Mouse (Mus musculus): ENCODE measurements around the gene Arhgap11a. TPM values are rescaled to one million over a fixed set of nuclear protein-coding genes. Genes with fewer than 3 reads are reported as not detected.

The Arhgap11a gene
- 26.7 and 28.3 TPM in 2 replicates for polyA plus RNA-seq (2015; fragmentation: Nextera tagmentation; extraction: Ambion mirVana)

- peak within 1 kb of the TSS; percentile 91 for H3K9ac ChIP-seq (ENCODE audit: low read length)
- H3K27me3 ChIP-seq (ENCODE audit: control insufficient read depth, insufficient read depth, low read depth, low read length) = no peaks in the 10 kb centered on the region
- peaks cover 28% of the 10 kb centered on the region for H3K4me1 ChIP-seq (replicated peaks; ENCODE audit: control insufficient read depth, insufficient read depth, low read length)
- peak within 1 kb of the TSS; percentile 93 for H3K27ac ChIP-seq (ENCODE audit: low read length)
- H3K9me3 ChIP-seq (ENCODE audit: control insufficient read depth, low read length) = no peaks in the 10 kb centered on the region
- peaks cover 7% of the 10 kb centered on the region for H3K36me3 ChIP-seq (ENCODE audit: control insufficient read depth, insufficient read depth, low read length)
- under 1% methylated on average over 48 of the region's 48 CpGs for WGBS
- peak within 1 kb of the TSS; percentile 98 for H3K4me3 ChIP-seq (ENCODE audit: low read length)
- H3K4me2 ChIP-seq (ENCODE audit: low read depth, low read length) = peak within 1 kb of the TSS; percentile 79
- peak; percentile 95 for ATAC-seq (ENCODE audit: low read depth)
Measured at GRCm38 (mm10) chr2:113848245-113849121, at the start of gene Arhgap11a. Gene Arhgap11a (minus strand): TSS chr2:113848661.

DNA sequence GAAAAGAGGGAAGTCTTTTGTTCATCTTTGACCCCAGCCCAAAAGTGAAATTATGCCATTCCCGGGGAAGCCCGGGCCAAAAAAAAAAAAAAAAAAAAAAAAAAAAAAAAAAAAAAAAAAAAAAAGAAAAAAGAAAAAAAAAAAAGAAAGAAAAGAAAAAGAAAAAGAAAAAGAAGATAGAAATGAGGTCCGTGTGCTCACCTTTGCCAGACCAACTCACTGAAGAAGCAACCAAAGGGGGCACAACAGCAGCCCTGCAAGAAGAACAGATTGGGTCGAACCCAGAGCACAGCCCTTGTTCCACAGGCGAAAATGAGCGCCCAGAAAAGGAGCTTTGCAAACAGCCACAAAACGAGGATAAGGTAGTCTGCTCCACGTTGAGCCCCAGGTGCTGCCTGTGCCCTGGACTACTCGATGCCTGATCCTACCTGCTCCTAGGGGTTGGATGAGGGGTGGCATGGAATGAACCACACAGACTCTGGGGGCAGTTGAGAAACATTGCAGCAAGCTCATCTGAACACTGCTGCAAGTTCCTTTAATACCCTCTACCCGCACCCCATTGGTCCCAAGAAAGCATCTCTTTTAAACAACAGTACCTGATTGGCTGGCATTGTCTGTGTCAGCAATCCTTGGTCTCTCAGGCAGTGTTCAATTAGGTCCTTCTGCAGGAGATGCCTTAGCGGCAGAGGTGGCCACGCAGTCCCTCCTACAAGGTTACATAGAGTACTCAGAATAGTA is 45.1 kb upstream of the Arhgap11a start:
- Histone ChIP-seq H3K9me3 (ENCODE audit: control insufficient read depth, low read length) (no peaks in the 10 kb centered on the region), H3K27me3 (ENCODE audit: control insufficient read depth, insufficient read depth, low read depth, low read length) (no peaks in the 10 kb centered on the region), H3K4me2 (ENCODE audit: low read depth, low read length) (no peak overlapping the region), H3K36me3 (ENCODE audit: control insufficient read depth, insufficient read depth, low read length) (no peaks in the 10 kb centered on the region), H3K9ac (ENCODE audit: low read length) (no peak overlapping the region), H3K27ac (ENCODE audit: low read length) (no peak overlapping the region), H3K4me1 (replicated peaks; ENCODE audit: control insufficient read depth, insufficient read depth, low read length) (no peaks in the 10 kb centered on the region), H3K4me3 (ENCODE audit: low read length) (no peak overlapping the region)
- 76% methylated on average over 10 of the region's 12 CpGs for WGBS
- ATAC-seq (ENCODE audit: low read depth) = no peak

GRCm38 (mm10) chr2:113887166-113887565 is 38.7 kb upstream of the Arhgap11a start:
- Histone ChIP-seq H3K4me3 (ENCODE audit: low read length) (no peak overlapping the region), H3K9me3 (ENCODE audit: control insufficient read depth, low read length) (no peaks in the 10 kb centered on the region), H3K4me2 (ENCODE audit: low read depth, low read length) (no peak overlapping the region), H3K4me1 (replicated peaks; ENCODE audit: control insufficient read depth, insufficient read depth, low read length) (no peaks in the 10 kb centered on the region), H3K36me3 (ENCODE audit: control insufficient read depth, insufficient read depth, low read length) (no peaks in the 10 kb centered on the region), H3K9ac (ENCODE audit: low read length) (no peak overlapping the region), H3K27me3 (ENCODE audit: control insufficient read depth, insufficient read depth, low read depth, low read length) (no peaks in the 10 kb centered on the region), H3K27ac (ENCODE audit: low read length) (no peak overlapping the region)
- 70% methylated on average over 4 of the region's 4 CpGs for WGBS
- ATAC-seq (ENCODE audit: low read depth) = no peak

- Histone ChIP-seq H3K9me3 (ENCODE audit: control insufficient read depth, low read length) (no peaks in the 10 kb centered on the region), H3K36me3 (ENCODE audit: control insufficient read depth, insufficient read depth, low read length) (no peaks in the 10 kb centered on the region), H3K4me3 (ENCODE audit: low read length) (no peak overlapping the region), H3K27me3 (ENCODE audit: control insufficient read depth, insufficient read depth, low read depth, low read length) (no peaks in the 10 kb centered on the region), H3K9ac (ENCODE audit: low read length) (no peak overlapping the region), H3K4me2 (ENCODE audit: low read depth, low read length) (no peak overlapping the region), H3K4me1 (replicated peaks; ENCODE audit: control insufficient read depth, insufficient read depth, low read length) (no peaks in the 10 kb centered on the region), H3K27ac (ENCODE audit: low read length) (no peak overlapping the region)
- WGBS = 53% methylated on average over 1 of the region's 1 CpGs
- ATAC-seq (ENCODE audit: low read depth) = no peak
Measured at GRCm38 (mm10) chr2:113886061-113886460, 37.6 kb upstream of the Arhgap11a start.

DNA sequence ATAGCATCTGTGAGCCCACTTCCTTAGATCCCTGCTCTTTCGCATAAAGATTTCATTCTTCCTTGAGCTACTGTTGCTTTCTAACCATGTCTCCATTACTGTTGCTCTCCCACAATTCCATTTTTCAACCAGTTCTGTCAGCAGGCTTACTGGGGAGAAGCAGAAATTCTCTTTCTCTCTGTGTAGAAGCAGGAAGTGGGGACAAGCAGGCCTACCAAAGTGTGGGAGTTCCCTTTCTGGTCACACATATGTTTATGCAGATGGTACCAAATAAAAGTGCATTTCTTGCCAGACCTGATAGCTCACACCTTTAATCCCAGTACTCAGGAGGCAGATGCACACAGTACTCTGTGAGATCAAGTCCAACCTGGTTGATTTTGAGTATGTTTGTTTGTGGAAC is 21.7 kb upstream of the Arhgap11a start:
- no peak overlapping the region for H3K27ac ChIP-seq (ENCODE audit: low read length)
- H3K4me2 ChIP-seq (ENCODE audit: low read depth, low read length) = no peak overlapping the region
- no peak for ATAC-seq (ENCODE audit: low read depth)
- H3K4me1 ChIP-seq (replicated peaks; ENCODE audit: control insufficient read depth, insufficient read depth, low read length) = no peaks in the 10 kb centered on the region
- WGBS = 83% methylated on average over 1 of the region's 1 CpGs
- no peaks in the 10 kb centered on the region for H3K27me3 ChIP-seq (ENCODE audit: control insufficient read depth, insufficient read depth, low read depth, low read length)
- H3K9me3 ChIP-seq (ENCODE audit: control insufficient read depth, low read length) = no peaks in the 10 kb centered on the region
- no peak overlapping the region for H3K9ac ChIP-seq (ENCODE audit: low read length)
- H3K4me3 ChIP-seq (ENCODE audit: low read length) = no peak overlapping the region
- H3K36me3 ChIP-seq (ENCODE audit: control insufficient read depth, insufficient read depth, low read length) = no peaks in the 10 kb centered on the region

- WGBS = 80% methylated on average over 4 of the region's 4 CpGs
- no peaks in the 10 kb centered on the region for H3K36me3 ChIP-seq (ENCODE audit: control insufficient read depth, insufficient read depth, low read length)
Measured at GRCm38 (mm10) chr2:113868404-113868803, 19.9 kb upstream of the Arhgap11a start.

DNA sequence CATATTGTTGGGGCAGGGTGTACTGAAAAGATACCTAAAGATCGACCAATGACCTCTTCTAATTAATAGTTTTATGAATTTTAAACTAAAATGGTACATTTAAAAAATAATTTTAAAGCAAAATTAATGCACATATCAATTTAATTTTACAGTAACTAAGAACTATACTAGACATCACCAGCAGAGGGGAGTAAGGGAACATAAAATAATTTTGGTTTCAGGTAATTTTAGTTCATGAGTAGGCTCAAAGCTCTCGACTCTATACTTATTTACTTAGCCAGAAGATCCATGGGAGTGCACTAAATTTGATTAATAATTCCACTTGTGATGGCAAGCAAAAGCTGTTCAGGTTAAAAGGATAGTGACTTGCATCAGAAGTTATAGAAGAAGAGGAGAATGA is 17.7 kb upstream of the Arhgap11a start:
- no peak overlapping the region for H3K4me3 ChIP-seq (ENCODE audit: low read length)
- H3K4me2 ChIP-seq (ENCODE audit: low read depth, low read length) = no peak overlapping the region
- no peak for ATAC-seq (ENCODE audit: low read depth)
- 15% methylated on average over 2 of the region's 2 CpGs for WGBS
- H3K27me3 ChIP-seq (ENCODE audit: control insufficient read depth, insufficient read depth, low read depth, low read length) = no peaks in the 10 kb centered on the region
- no peaks in the 10 kb centered on the region for H3K36me3 ChIP-seq (ENCODE audit: control insufficient read depth, insufficient read depth, low read length)
- H3K4me1 ChIP-seq (replicated peaks; ENCODE audit: control insufficient read depth, insufficient read depth, low read length) = no peaks in the 10 kb centered on the region
- no peak overlapping the region for H3K27ac ChIP-seq (ENCODE audit: low read length)
- H3K9me3 ChIP-seq (ENCODE audit: control insufficient read depth, low read length) = no peaks in the 10 kb centered on the region
- no peak overlapping the region for H3K9ac ChIP-seq (ENCODE audit: low read length)

More at GRCm38 (mm10) chr2:113868404-113868803, 19.9 kb upstream of the Arhgap11a start:
- H3K4me1 ChIP-seq (replicated peaks; ENCODE audit: control insufficient read depth, insufficient read depth, low read length) = no peaks in the 10 kb centered on the region
- no peak overlapping the region for H3K9ac ChIP-seq (ENCODE audit: low read length)
- ATAC-seq (ENCODE audit: low read depth) = no peak
- H3K27ac ChIP-seq (ENCODE audit: low read length) = no peak overlapping the region
- no peak overlapping the region for H3K4me3 ChIP-seq (ENCODE audit: low read length)
- H3K9me3 ChIP-seq (ENCODE audit: control insufficient read depth, low read length) = no peaks in the 10 kb centered on the region
- H3K27me3 ChIP-seq (ENCODE audit: control insufficient read depth, insufficient read depth, low read depth, low read length) = no peaks in the 10 kb centered on the region
- no peak overlapping the region for H3K4me2 ChIP-seq (ENCODE audit: low read depth, low read length)

- ATAC-seq (ENCODE audit: low read depth) = peak; percentile 29
- Histone ChIP-seq H3K4me1 (replicated peaks; ENCODE audit: control insufficient read depth, insufficient read depth, low read length) (peaks cover 28% of the 10 kb centered on the region), H3K27ac (ENCODE audit: low read length) (no peak overlapping the region; the same call in 1 of the 2 replicates), H3K4me2 (ENCODE audit: low read depth, low read length) (peak overlapping the region; percentile 79), H3K36me3 (ENCODE audit: control insufficient read depth, insufficient read depth, low read length) (0 out of 2 replicates have a peak, but pooled peaks cover 2% of the 10 kb centered on the region), H3K9me3 (ENCODE audit: control insufficient read depth, low read length) (no peaks in the 10 kb centered on the region), H3K4me3 (ENCODE audit: low read length) (peak overlapping the region; percentile 98), H3K9ac (ENCODE audit: low read length) (peak overlapping the region; percentile 91), H3K27me3 (ENCODE audit: control insufficient read depth, insufficient read depth, low read depth, low read length) (no peaks in the 10 kb centered on the region)
- 3% methylated on average over 3 of the region's 3 CpGs for WGBS
Measured at GRCm38 (mm10) chr2:113849141-113849540, 680 bp upstream of the Arhgap11a start.

DNA sequence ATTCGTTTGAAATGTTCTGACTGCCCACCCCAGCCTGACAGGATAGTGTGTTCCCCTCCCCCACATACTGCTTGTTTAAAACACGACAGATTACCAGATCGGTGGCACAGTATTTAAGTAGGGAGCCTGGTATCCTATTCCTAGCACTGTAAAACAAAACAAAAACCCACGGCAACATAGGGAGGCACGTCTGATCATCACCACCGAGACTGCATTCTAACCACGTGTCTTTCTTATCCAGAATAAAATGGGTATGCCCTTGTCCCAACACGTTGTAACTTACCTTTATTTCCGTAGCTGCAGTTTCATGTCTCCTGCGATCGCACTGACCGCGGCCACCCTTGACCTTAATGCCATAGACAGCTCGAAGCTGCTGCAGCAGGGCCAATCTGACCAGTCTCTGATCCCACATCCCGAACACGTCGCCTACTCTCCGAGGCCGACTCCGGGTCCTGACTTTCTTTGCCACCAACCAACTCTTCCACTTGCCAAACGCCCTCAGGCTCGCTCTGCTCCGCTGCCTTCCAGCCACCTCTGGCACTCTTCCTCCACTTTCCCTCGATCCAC is 700 bp downstream of the Arhgap11a start:
- Histone ChIP-seq H3K4me2 (ENCODE audit: low read depth, low read length) (peak overlapping the region; percentile 79), H3K36me3 (ENCODE audit: control insufficient read depth, insufficient read depth, low read length) (peaks cover 7% of the 10 kb centered on the region), H3K4me1 (replicated peaks; ENCODE audit: control insufficient read depth, insufficient read depth, low read length) (peaks cover 28% of the 10 kb centered on the region), H3K27me3 (ENCODE audit: control insufficient read depth, insufficient read depth, low read depth, low read length) (no peaks in the 10 kb centered on the region), H3K9ac (ENCODE audit: low read length) (peak overlapping the region; percentile 91), H3K9me3 (ENCODE audit: control insufficient read depth, low read length) (no peaks in the 10 kb centered on the region), H3K4me3 (ENCODE audit: low read length) (peak overlapping the region; percentile 98), H3K27ac (ENCODE audit: low read length) (peak overlapping the region; percentile 93)
- ATAC-seq (ENCODE audit: low read depth) = peak; percentile 13
- WGBS = under 1% methylated on average over 24 of the region's 24 CpGs
